Mouse (Mus musculus) kidney, postnatal 0 days (tissue): ENCODE measurements around the gene Rere. TPM values are rescaled to one million over a fixed set of nuclear protein-coding genes. Genes with fewer than 3 reads are reported as not detected.
A peak's percentile ranks its signal among the peaks of the same experiment; 100 is the strongest.

Experiments used
- ATAC-seq: fragments of 200-750 bp; cut with Nextera tagmentation; replicated peaks from 2 replicates; pipeline ENCODE4 v1.8.0; 2017; ENCODE audit warnings: low read depth, moderate number of reproducible peaks, moderate TSS enrichment, moderate library complexity; ENCODE audit not compliant: low FRiP score
- DNase-seq: peaks from one replicate; pipeline ENCODE4 v3.0.0-alpha.2; 2016; ENCODE audit warnings: low spot score
- H3K27ac ChIP-seq: fragments of 300-500 bp; sonication (generic); 2 replicates; pipeline ENCODE4 v1.5.1; 2014; ENCODE audit warnings: mild to moderate bottlenecking
- H3K27me3 ChIP-seq: fragments of 300-500 bp; sonication (generic); 2 replicates; pipeline ENCODE4 v1.6.1; 2014; ENCODE audit warnings: low read length, mixed read lengths; ENCODE audit not compliant: insufficient read depth
- H3K36me3 ChIP-seq: fragments of 300-500 bp; sonication (generic); 2 replicates; pipeline ENCODE4 v1.6.1; 2014; ENCODE audit warnings: low read length, mixed read lengths; ENCODE audit not compliant: insufficient read depth
- H3K4me1 ChIP-seq: fragments of 300-500 bp; sonication (generic); replicated peaks from 2 replicates; pipeline ENCODE4 v1.6.1; 2014; ENCODE audit warnings: antibody characterized with exemption, low read length, mixed read lengths; ENCODE audit not compliant: insufficient read depth
- H3K4me2 ChIP-seq: fragments of 300-500 bp; sonication (generic); 2 replicates; pipeline ENCODE4 v1.6.1; 2014; ENCODE audit warnings: mild to moderate bottlenecking, low read length, moderate library complexity, mixed read lengths
- H3K4me3 ChIP-seq: fragments of 300-500 bp; sonication (generic); replicated peaks from 2 replicates; pipeline ENCODE4 v1.5.1; 2014; ENCODE audit warnings: low read depth, low read length
- H3K9ac ChIP-seq: fragments of 300-500 bp; sonication (generic); 2 replicates; pipeline ENCODE4 v1.6.1; 2014; ENCODE audit warnings: low read depth, low read length
- H3K9me3 ChIP-seq: fragments of 300-500 bp; sonication (generic); replicated peaks from 2 replicates; pipeline ENCODE4 v1.6.1; 2016; ENCODE audit warnings: low read length, inconsistent platforms, mixed read lengths
- CTCF ChIP-seq: IDR thresholded peaks from 2 replicates; pipeline ENCODE4 v1.5.1; 2016; ENCODE audit warnings: antibody characterized with exemption, low read depth, mild to moderate bottlenecking, moderate library complexity
- WGBS: fragments of 180-500 bp; shearing (Covaris S2); extraction: QIAGEN DNeasy Blood & Tissue Kit; methylation state at CpG from one replicate; pipeline ENCODE4 v1.1.7; 2014; 5-methylcytosine and 5-hydroxymethylcytosine counted together
- polyA plus RNA-seq: library from polyadenylated mRNA; unstranded; fragments of >200 nt; fragmentation: Nextera tagmentation; extraction: Ambion mirVana; gene quantifications from 2 replicates; pipeline ENCODE4 v1.2.1, GENCODE M21; 2015

The Rere gene
- polyA plus RNA-seq, 1 experiment from 2014 or later = 29.8 TPM

- H3K4me3 ChIP-seq = peak overlapping the region; percentile 70
- DNase-seq (no peak), ATAC-seq (no peak)
- H3K27me3 ChIP-seq = no peaks in the 10 kb centered on the region
- no peak for TF ChIP-seq CTCF
- peak overlapping the region; percentile 86; the same call in 1 of the 2 replicates for H3K9ac ChIP-seq
- peak overlapping the region; percentile 89 for H3K27ac ChIP-seq
- H3K36me3 ChIP-seq = peaks cover 3% of the 10 kb centered on the region; the same call in 1 of the 2 replicates
- peak overlapping the region; percentile 84 for H3K4me2 ChIP-seq
- 13% methylated on average over 2 of the region's 2 CpGs for WGBS
- H3K4me1 ChIP-seq = peaks cover 48% of the 10 kb centered on the region
- no peaks in the 10 kb centered on the region for H3K9me3 ChIP-seq
These were observed 289.3 kb downstream of the Rere start for GRCm38 (mm10) chr4:150570793-150571192.

- H3K27me3 ChIP-seq = no peaks in the 10 kb centered on the region
- no peak overlapping the region for H3K4me3 ChIP-seq
- no peaks in the 10 kb centered on the region for H3K9me3 ChIP-seq
- WGBS = 24% methylated on average over 7 of the region's 7 CpGs
- DNase-seq = no peak
- peak; percentile 25; the same call in 1 of the 2 replicates for ATAC-seq
- peak overlapping the region; percentile 72; the same call in 1 of the 2 replicates for H3K27ac ChIP-seq
- peak overlapping the region; percentile 8 for H3K4me2 ChIP-seq
- peaks cover 40% of the 10 kb centered on the region for H3K4me1 ChIP-seq
- peaks cover 3% of the 10 kb centered on the region; the same call in 1 of the 2 replicates for H3K36me3 ChIP-seq
- 0 out of 2 replicates have a peak overlapping the region, but pooled peaks have one; percentile 18 for H3K9ac ChIP-seq
- no peak for TF ChIP-seq CTCF
These were observed 290.8 kb downstream of the Rere start for GRCm38 (mm10) chr4:150572104-150572691.

- TF ChIP-seq CTCF = no peak
- H3K4me2 ChIP-seq = no peak overlapping the region; the same call in 1 of the 2 replicates
- peaks cover 3% of the 10 kb centered on the region; the same call in 1 of the 2 replicates for H3K36me3 ChIP-seq
- WGBS = 70% methylated on average over 4 of the region's 4 CpGs
- no peaks in the 10 kb centered on the region for H3K27me3 ChIP-seq
- ATAC-seq (no peak), DNase-seq (no peak)
- no peak overlapping the region for H3K9ac ChIP-seq
- no peak overlapping the region for H3K27ac ChIP-seq
- no peak overlapping the region for H3K4me3 ChIP-seq
- no peaks in the 10 kb centered on the region for H3K9me3 ChIP-seq
- H3K4me1 ChIP-seq = peaks cover 33% of the 10 kb centered on the region
These were observed 291.5 kb downstream of the Rere start for GRCm38 (mm10) chr4:150572938-150573337.

GRCm38 (mm10) chr4:150575363-150576092 is 294.1 kb downstream of the Rere start:
- no peaks in the 10 kb centered on the region for H3K27me3 ChIP-seq
- peak overlapping the region; percentile 75 for H3K27ac ChIP-seq
- WGBS = 45% methylated on average over 3 of the region's 3 CpGs
- peaks cover 22% of the 10 kb centered on the region for H3K4me1 ChIP-seq
- DNase-seq (no peak), ATAC-seq (no peak)
- H3K36me3 ChIP-seq = peaks cover 3% of the 10 kb centered on the region; the same call in 1 of the 2 replicates
- H3K9ac ChIP-seq = no peak overlapping the region
- H3K4me3 ChIP-seq = no peak overlapping the region
- H3K9me3 ChIP-seq = no peaks in the 10 kb centered on the region
- no peak; the same call in 1 of the 2 replicates for TF ChIP-seq CTCF
- no peak overlapping the region for H3K4me2 ChIP-seq

- Histone ChIP-seq H3K27ac (peak overlapping the region; percentile 75), H3K4me2 (no peak overlapping the region), H3K4me3 (no peak overlapping the region), H3K9ac (no peak overlapping the region), H3K4me1 (peaks cover 18% of the 10 kb centered on the region), H3K27me3 (no peaks in the 10 kb centered on the region), H3K36me3 (peaks cover 3% of the 10 kb centered on the region; the same call in 1 of the 2 replicates), H3K9me3 (no peaks in the 10 kb centered on the region)
- no peak for DNase-seq
- WGBS = 58% methylated on average over 3 of the region's 3 CpGs
- TF ChIP-seq CTCF = no peak
- ATAC-seq = no peak
These were observed 294.9 kb downstream of the Rere start for GRCm38 (mm10) chr4:150576339-150576738.

- peaks cover 3% of the 10 kb centered on the region; the same call in 1 of the 2 replicates for H3K36me3 ChIP-seq
- no peaks in the 10 kb centered on the region for H3K9me3 ChIP-seq
- no peak for TF ChIP-seq CTCF
- 92% methylated on average over 3 of the region's 3 CpGs for WGBS
- H3K27me3 ChIP-seq = no peaks in the 10 kb centered on the region
- no peak for DNase-seq
- ATAC-seq = no peak
- H3K4me2 ChIP-seq = no peak overlapping the region
- H3K4me3 ChIP-seq = no peak overlapping the region
- peaks cover 23% of the 10 kb centered on the region for H3K4me1 ChIP-seq
- H3K9ac ChIP-seq = no peak overlapping the region
- H3K27ac ChIP-seq = 0 out of 2 replicates have a peak overlapping the region, but pooled peaks have one; percentile 19
These were observed 296.6 kb downstream of the Rere start for GRCm38 (mm10) chr4:150578021-150578420.
